Mouse (Mus musculus): ENCODE measurements around the gene Spi1. TPM values are rescaled to one million over a fixed set of nuclear protein-coding genes. Genes with fewer than 3 reads are reported as not detected.

The Spi1 gene
- total RNA-seq, 1 experiment = 0.31 TPM

DNA sequence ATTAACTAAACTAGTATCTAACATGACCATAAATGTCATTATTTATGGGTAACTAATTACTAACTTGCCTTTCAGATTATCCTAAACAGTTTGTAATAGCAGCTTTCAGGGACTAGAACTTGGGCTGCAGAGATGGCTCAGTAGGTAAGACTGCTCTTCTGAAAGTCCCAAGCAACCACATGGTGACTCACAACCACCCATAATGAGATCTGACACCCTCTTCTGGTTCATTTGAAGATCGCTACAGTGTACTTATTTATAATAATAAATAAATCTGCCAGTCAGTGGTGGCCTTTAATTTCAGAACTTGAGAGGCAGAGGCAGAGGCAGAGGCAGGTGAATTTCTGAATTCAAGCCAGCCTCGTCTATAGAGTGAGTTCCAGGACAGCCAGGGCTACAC, 29.4 kb upstream of the Spi1 start:
- DNase-seq (ENCODE audit: low read depth, low spot score) = no peak
- Histone ChIP-seq H3K9ac (ENCODE audit: insufficient read depth, low read depth, low read length, poor library complexity, severe bottlenecking) (no peak overlapping the region), H3K4me1 (ENCODE audit: control insufficient read depth in 2 of 2, insufficient read depth in 2 of 2, low read length in 2 of 2, poor library complexity in 1 of 2) (peaks cover 0 to 6% of the 10 kb centered on the region in 2 experiments; a peak in 1 of 4 replicates), H3K4me3 (ENCODE audit: insufficient read depth in 1 of 2, low read depth in 1 of 2, low read length in 2 of 2, poor library complexity in 1 of 2, severe bottlenecking in 1 of 2) (no peak overlapping the region), H3K9me3 (ENCODE audit: control insufficient read depth, insufficient read depth, low read depth, low read length) (no peaks in the 10 kb centered on the region), H3K27ac (ENCODE audit: insufficient read depth, low read depth, low read length, poor library complexity, severe bottlenecking) (no peak overlapping the region), H3K36me3 (ENCODE audit: control insufficient read depth, insufficient read depth, low read length, poor library complexity, severe bottlenecking) (peaks cover 22% of the 10 kb centered on the region)
- in situ Hi-C loops (cut with MboI; ENCODE audit: low sequenced_read_pairs in 2 of 2, unreplicated experiment in 2 of 2) = no loop called here
- TF ChIP-seq CHD2 (IDR thresholded peaks at IDR 0.05; ENCODE audit: low read depth, low read length) (no peak), ZC3H11A (IDR thresholded peaks at IDR 0.05; ENCODE audit: borderline replicate concordance, low read depth, low read length) (no peak), ZNF384 (IDR thresholded peaks at IDR 0.05; ENCODE audit: low read depth, low read length) (no peak), MAFK (IDR thresholded peaks at IDR 0.05; ENCODE audit: insufficient read depth, low read depth, low read length) (no peak), HCFC1 (IDR thresholded peaks at IDR 0.05; ENCODE audit: borderline replicate concordance, insufficient read depth, low read length) (no peak)

DNA sequence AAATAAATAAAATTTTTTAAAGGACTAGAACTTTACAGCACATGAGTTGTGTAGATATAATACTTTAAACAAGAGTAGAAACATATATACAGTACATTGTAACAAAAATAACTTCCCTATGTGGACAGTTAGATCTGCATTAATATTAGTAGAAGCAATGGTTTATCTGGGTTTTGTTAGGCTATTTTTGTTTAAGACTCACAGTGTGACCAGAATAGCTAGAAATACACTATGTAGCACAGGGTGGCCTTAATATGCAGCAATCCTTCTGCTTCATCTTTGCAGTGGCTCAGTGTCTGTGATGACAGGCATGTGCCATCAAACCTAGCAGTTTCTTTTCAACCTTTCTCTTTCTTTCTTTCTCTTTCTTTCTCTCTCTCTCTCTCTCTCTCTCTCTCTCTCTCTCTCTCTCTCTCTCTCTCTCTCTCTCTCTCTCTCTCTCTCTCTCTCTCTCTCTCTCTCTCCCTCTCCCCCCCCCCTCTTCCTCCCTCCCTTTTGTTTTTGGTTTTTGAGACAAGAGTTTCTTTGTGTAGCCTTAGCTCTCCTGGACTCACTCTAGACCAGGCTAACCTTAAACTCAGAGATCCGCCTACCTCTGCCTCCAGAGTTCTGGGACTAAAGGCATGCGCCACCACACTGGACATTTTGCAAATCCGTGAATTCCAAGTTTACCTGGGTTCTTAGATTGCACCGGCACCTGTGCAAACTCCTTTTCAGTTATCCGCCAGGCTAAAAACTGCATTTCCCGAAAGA, 28.8 kb upstream of the Spi1 start:
- Histone ChIP-seq H3K4me3 (ENCODE audit: insufficient read depth in 1 of 2, low read depth in 1 of 2, low read length in 2 of 2, poor library complexity in 1 of 2, severe bottlenecking in 1 of 2) (peak overlapping the region; percentile 77 to 85), H3K9me3 (ENCODE audit: control insufficient read depth, insufficient read depth, low read depth, low read length) (no peaks in the 10 kb centered on the region), H3K36me3 (ENCODE audit: control insufficient read depth, insufficient read depth, low read length, poor library complexity, severe bottlenecking) (peaks cover 26% of the 10 kb centered on the region), H3K9ac (ENCODE audit: insufficient read depth, low read depth, low read length, poor library complexity, severe bottlenecking) (peak overlapping the region; percentile 70), H3K27ac (ENCODE audit: insufficient read depth, low read depth, low read length, poor library complexity, severe bottlenecking) (no peak overlapping the region), H3K4me1 (ENCODE audit: control insufficient read depth in 2 of 2, insufficient read depth in 2 of 2, low read length in 2 of 2, poor library complexity in 1 of 2) (peaks cover 0 to 4% of the 10 kb centered on the region in 2 experiments; a peak in 1 of 4 replicates)
- in situ Hi-C loops (cut with MboI; ENCODE audit: low sequenced_read_pairs in 2 of 2, unreplicated experiment in 2 of 2) = no loop called here
- TF ChIP-seq ZNF384 (IDR thresholded peaks at IDR 0.05; ENCODE audit: low read depth, low read length) (no peak), MAFK (IDR thresholded peaks at IDR 0.05; ENCODE audit: insufficient read depth, low read depth, low read length) (no peak), ZC3H11A (IDR thresholded peaks at IDR 0.05; ENCODE audit: borderline replicate concordance, low read depth, low read length) (no peak)
- no peak for DNase-seq (ENCODE audit: low read depth, low spot score)

DNA sequence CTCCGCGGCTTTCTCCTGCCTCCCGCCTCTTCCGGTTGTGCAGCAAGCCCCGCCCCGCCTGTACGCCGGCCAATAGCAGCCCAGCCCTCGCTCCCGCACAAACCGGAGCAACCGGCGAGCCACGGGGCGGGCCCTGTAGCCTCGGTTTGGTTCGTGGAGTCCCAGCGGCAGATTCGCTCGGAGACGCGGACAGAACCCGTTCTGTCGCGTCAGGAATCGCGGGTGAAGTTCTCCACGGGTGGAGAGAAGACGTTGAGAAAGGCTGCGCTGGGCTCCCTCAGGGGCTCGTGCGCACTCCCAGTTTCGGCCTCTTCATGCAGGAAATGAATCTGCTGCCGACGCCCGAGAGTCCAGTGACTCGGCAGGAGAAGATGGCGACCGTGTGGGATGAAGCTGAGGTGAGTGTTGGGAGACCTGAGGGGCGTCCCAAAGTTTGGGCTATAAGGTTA, 28.2 kb upstream of the Spi1 start, which contains the start of gene Psmc3:
Gene Psmc3 (plus strand): TSS at position 76 of the 449 bp plus-strand sequence.
- Histone ChIP-seq H3K9me3 (ENCODE audit: control insufficient read depth, insufficient read depth, low read depth, low read length) (no peaks in the 10 kb centered on the region), H3K27ac (ENCODE audit: insufficient read depth, low read depth, low read length, poor library complexity, severe bottlenecking) (peak within 1 kb of the TSS; percentile 54), H3K4me3 (ENCODE audit: insufficient read depth in 1 of 2, low read depth in 1 of 2, low read length in 2 of 2, poor library complexity in 1 of 2, severe bottlenecking in 1 of 2) (peak within 1 kb of the TSS; percentile 77 to 85), H3K4me1 (ENCODE audit: control insufficient read depth in 2 of 2, insufficient read depth in 2 of 2, low read length in 2 of 2, poor library complexity in 1 of 2) (0 out of 4 replicates have a peak, but pooled peaks cover 0 to 2% of the 10 kb centered on the region in 2 experiments), H3K9ac (ENCODE audit: insufficient read depth, low read depth, low read length, poor library complexity, severe bottlenecking) (peak within 1 kb of the TSS; percentile 85), H3K36me3 (ENCODE audit: control insufficient read depth, insufficient read depth, low read length, poor library complexity, severe bottlenecking) (peaks cover 32% of the 10 kb centered on the region)
- TF ChIP-seq MAFK (IDR thresholded peaks at IDR 0.05; ENCODE audit: insufficient read depth, low read depth, low read length) (no peak), HCFC1 (IDR thresholded peaks at IDR 0.05; ENCODE audit: borderline replicate concordance, insufficient read depth, low read length) (peak; percentile 92), ZC3H11A (IDR thresholded peaks at IDR 0.05; ENCODE audit: borderline replicate concordance, low read depth, low read length) (peak; percentile 90), CHD2 (IDR thresholded peaks at IDR 0.05; ENCODE audit: low read depth, low read length) (no peak), ZNF384 (IDR thresholded peaks at IDR 0.05; ENCODE audit: low read depth, low read length) (no peak)
- in situ Hi-C loops (cut with MboI; ENCODE audit: low sequenced_read_pairs in 2 of 2, unreplicated experiment in 2 of 2) = no loop called here
- peak; percentile 77 for DNase-seq (ENCODE audit: low read depth, low spot score)

GRCm38 (mm10) chr2:91058435-91058834, 23.8 kb upstream of the Spi1 start:
- peaks cover 0 to 10% of the 10 kb centered on the region in 2 experiments; a peak in 2 of 4 replicates for H3K4me1 ChIP-seq (ENCODE audit: control insufficient read depth in 2 of 2, insufficient read depth in 2 of 2, low read length in 2 of 2, poor library complexity in 1 of 2)
- H3K36me3 ChIP-seq (ENCODE audit: control insufficient read depth, insufficient read depth, low read length, poor library complexity, severe bottlenecking) = peaks cover 54% of the 10 kb centered on the region
- TF ChIP-seq ZNF384 (IDR thresholded peaks at IDR 0.05; ENCODE audit: low read depth, low read length) = no peak
- no peak for TF ChIP-seq CHD2 (IDR thresholded peaks at IDR 0.05; ENCODE audit: low read depth, low read length)
- no peak for TF ChIP-seq ZC3H11A (IDR thresholded peaks at IDR 0.05; ENCODE audit: borderline replicate concordance, low read depth, low read length)
- TF ChIP-seq HCFC1 (IDR thresholded peaks at IDR 0.05; ENCODE audit: borderline replicate concordance, insufficient read depth, low read length) = no peak
- TF ChIP-seq MAFK (IDR thresholded peaks at IDR 0.05; ENCODE audit: insufficient read depth, low read depth, low read length) = no peak
- DNase-seq (ENCODE audit: low read depth, low spot score) = no peak
- no peak overlapping the region for H3K27ac ChIP-seq (ENCODE audit: insufficient read depth, low read depth, low read length, poor library complexity, severe bottlenecking)
- H3K9ac ChIP-seq (ENCODE audit: insufficient read depth, low read depth, low read length, poor library complexity, severe bottlenecking) = no peak overlapping the region
- no peaks in the 10 kb centered on the region for H3K9me3 ChIP-seq (ENCODE audit: control insufficient read depth, insufficient read depth, low read depth, low read length)
- in situ Hi-C loops (cut with MboI; ENCODE audit: low sequenced_read_pairs in 2 of 2, unreplicated experiment in 2 of 2) = no loop called here
- H3K4me3 ChIP-seq (ENCODE audit: insufficient read depth in 1 of 2, low read depth in 1 of 2, low read length in 2 of 2, poor library complexity in 1 of 2, severe bottlenecking in 1 of 2) = no peak overlapping the region

Measured in ES-E14 (cell line).